Mouse (Mus musculus): ENCODE measurements around the gene Zan. TPM values are rescaled to one million over a fixed set of nuclear protein-coding genes. Genes with fewer than 3 reads are reported as not detected.

The Zan gene
- total and polyA plus RNA-seq, 3 experiments = 0.15 TPM; not detected in 2

DNA sequence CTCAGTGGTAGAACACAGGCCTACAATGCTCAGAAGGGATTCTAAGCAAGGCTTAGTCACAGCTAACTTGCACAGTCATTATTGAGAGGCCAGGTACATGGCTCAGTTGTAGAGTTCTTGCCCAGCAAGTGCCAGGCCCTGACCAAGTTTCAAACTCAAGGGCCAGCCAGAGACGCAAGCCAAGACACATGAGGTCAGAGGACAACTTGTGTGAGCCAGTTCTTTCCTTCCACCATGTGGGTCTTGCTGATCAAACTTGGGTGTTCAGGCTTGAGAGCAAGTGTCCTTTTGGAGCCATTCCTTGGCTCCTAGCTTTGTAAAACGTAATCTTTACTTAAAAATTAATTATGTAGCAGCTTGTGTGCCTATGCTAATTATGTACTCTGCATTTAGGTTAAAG lies 72.8 kb downstream of the Zan start:
- DNase-seq (ENCODE audit: low read depth, low spot score) = no peak
- Histone ChIP-seq H3K27me3 (ENCODE audit: control insufficient read depth in 1 of 2, insufficient read depth in 2 of 2, low read length in 2 of 2) (peaks cover 5 to 7% of the 10 kb centered on the region in 2 experiments; a peak in 3 of 4 replicates), H3K36me3 (ENCODE audit: control insufficient read depth in 1 of 2, insufficient read depth in 2 of 2, low read length in 2 of 2) (no peaks in the 10 kb centered on the region)

DNA sequence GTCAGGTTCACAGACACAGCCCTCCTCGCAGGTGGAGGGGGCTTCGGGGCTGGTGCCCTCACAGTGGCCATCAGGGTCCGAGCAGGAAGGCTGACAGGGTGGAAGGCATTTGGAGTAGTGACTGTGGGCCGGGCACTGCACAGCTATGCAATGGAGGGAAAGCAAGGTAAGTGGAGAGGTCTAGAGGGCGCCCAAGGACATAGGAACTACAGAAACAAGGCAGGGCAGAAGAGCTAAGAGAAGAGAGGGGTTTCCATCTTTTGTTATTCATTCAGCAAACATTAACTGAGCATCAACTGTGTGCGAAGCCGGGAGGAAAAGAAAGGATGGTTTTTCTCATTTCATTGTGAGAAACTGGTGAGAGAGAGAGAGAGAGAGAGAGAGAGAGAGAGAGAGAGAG lies 82.4 kb downstream of the Zan start:
- no peak for DNase-seq (ENCODE audit: low read depth, low spot score)
- TF ChIP-seq JUND (IDR thresholded peaks at IDR 0.05; ENCODE audit: low read depth, low read length) (no peak), MYB (IDR thresholded peaks at IDR 0.05; ENCODE audit: low read depth, low read length) (no peak), POLR2A (IDR thresholded peaks at IDR 0.05; ENCODE audit: control insufficient read depth in 1 of 2, insufficient read depth in 1 of 2, low read depth in 1 of 2, low read length in 2 of 2, poor library complexity in 1 of 2) (no peak), GATA1 (IDR thresholded peaks at IDR 0.05; ENCODE audit: low read depth, low read length) (no peak), RAD21 (IDR thresholded peaks at IDR 0.05; ENCODE audit: low read depth, low read length) (no peak), CHD2 (IDR thresholded peaks at IDR 0.05; ENCODE audit: low read length) (no peak), NRF1 (IDR thresholded peaks at IDR 0.05; ENCODE audit: insufficient read depth, low read depth, low read length, poor library complexity, severe bottlenecking) (no peak), POLR2AphosphoS5 (IDR thresholded peaks at IDR 0.05; ENCODE audit: borderline replicate concordance, low read depth, low read length) (no peak), USF1 (IDR thresholded peaks at IDR 0.05; ENCODE audit: low read depth, low read length) (no peak), EP300 (IDR thresholded peaks at IDR 0.05; ENCODE audit: low read depth in 1 of 2, low read length in 2 of 2) (no peak), MAX (IDR thresholded peaks at IDR 0.05; ENCODE audit: low read length) (no peak), MAZ (IDR thresholded peaks at IDR 0.05; ENCODE audit: low read depth, low read length) (no peak), TCF12 (IDR thresholded peaks at IDR 0.05; ENCODE audit: low read depth, low read length) (no peak), E2F4 (IDR thresholded peaks at IDR 0.05; ENCODE audit: borderline replicate concordance, low read depth, low read length) (no peak), MYC (IDR thresholded peaks at IDR 0.05; ENCODE audit: low read depth, low read length) (no peak), CTCF (IDR thresholded peaks at IDR 0.05 in 2 of 3, conservative IDR thresholded peaks at IDR 0.05 in 1 of 3; ENCODE audit: control insufficient read depth in 1 of 3, insufficient read depth in 1 of 3, low read depth in 2 of 3, low read length in 3 of 3, poor library complexity in 1 of 3, severe bottlenecking in 1 of 3) (no peak), HCFC1 (IDR thresholded peaks at IDR 0.05; ENCODE audit: low read depth, low read length) (no peak)
- Histone ChIP-seq H3K4me1 (ENCODE audit: control insufficient read depth in 1 of 2, insufficient read depth in 2 of 2, low read length in 2 of 2) (no peaks in the 10 kb centered on the region), H3K9me3 (replicated peaks; ENCODE audit: insufficient read depth, low read length) (no peaks in the 10 kb centered on the region), H3K9ac (ENCODE audit: control insufficient read depth, low read depth, low read length, poor library complexity, severe bottlenecking) (no peak overlapping the region), H3K79me2 (ENCODE audit: control insufficient read depth, insufficient read depth, low read length, poor library complexity) (no peaks in the 10 kb centered on the region), H3K27ac (ENCODE audit: control insufficient read depth, low read depth, low read length) (no peak overlapping the region), H3K36me3 (ENCODE audit: control insufficient read depth in 1 of 2, insufficient read depth in 2 of 2, low read length in 2 of 2) (no peaks in the 10 kb centered on the region), H3K4me3 (ENCODE audit: control insufficient read depth in 1 of 2, insufficient read depth in 1 of 2, low read depth in 2 of 2, low read length in 2 of 2) (no peak overlapping the region), H3K27me3 (ENCODE audit: control insufficient read depth in 1 of 2, insufficient read depth in 2 of 2, low read length in 2 of 2) (peaks cover 3 to 11% of the 10 kb centered on the region in 2 experiments; a peak in 3 of 4 replicates)

More for the DNA sequence above, 72.8 kb downstream of the Zan start:
- H3K27ac ChIP-seq (ENCODE audit: control insufficient read depth, low read depth, low read length) = no peak overlapping the region
- H3K9ac ChIP-seq (ENCODE audit: control insufficient read depth, low read depth, low read length, poor library complexity, severe bottlenecking) = no peak overlapping the region
- H3K4me3 ChIP-seq (ENCODE audit: control insufficient read depth in 1 of 2, insufficient read depth in 1 of 2, low read depth in 2 of 2, low read length in 2 of 2) = no peak overlapping the region
- no peaks in the 10 kb centered on the region for H3K4me1 ChIP-seq (ENCODE audit: control insufficient read depth in 1 of 2, insufficient read depth in 2 of 2, low read length in 2 of 2)
- no peaks in the 10 kb centered on the region for H3K9me3 ChIP-seq (replicated peaks; ENCODE audit: insufficient read depth, low read length)
- no peaks in the 10 kb centered on the region for H3K79me2 ChIP-seq (ENCODE audit: control insufficient read depth, insufficient read depth, low read length, poor library complexity)
- no peak for TF ChIP-seq ZNF384 (IDR thresholded peaks at IDR 0.05; ENCODE audit: low read depth, low read length)
- no peak for TF ChIP-seq ZC3H11A (IDR thresholded peaks at IDR 0.05; ENCODE audit: low read depth, low read length)
- TF ChIP-seq TBP (IDR thresholded peaks at IDR 0.05; ENCODE audit: low read depth, low read length) = no peak
- no peak for TF ChIP-seq POLR2A (IDR thresholded peaks at IDR 0.05; ENCODE audit: control insufficient read depth in 1 of 2, insufficient read depth in 1 of 2, low read depth in 1 of 2, low read length in 2 of 2, poor library complexity in 1 of 2)
- no peak for TF ChIP-seq MYC (IDR thresholded peaks at IDR 0.05; ENCODE audit: low read depth, low read length)
- no peak for TF ChIP-seq ELF1 (IDR thresholded peaks at IDR 0.05; ENCODE audit: low read depth, low read length)
- no peak for TF ChIP-seq MEF2A (IDR thresholded peaks at IDR 0.05; ENCODE audit: extremely low read depth, insufficient replicate concordance, low read depth, low read length, poor library complexity, severe bottlenecking)
- TF ChIP-seq NELFE (IDR thresholded peaks at IDR 0.05; ENCODE audit: low read depth, low read length) = no peak
- TF ChIP-seq TCF12 (IDR thresholded peaks at IDR 0.05; ENCODE audit: low read depth, low read length) = no peak
- no peak for TF ChIP-seq CHD2 (IDR thresholded peaks at IDR 0.05; ENCODE audit: low read length)
- no peak for TF ChIP-seq BHLHE40 (IDR thresholded peaks at IDR 0.05; ENCODE audit: borderline replicate concordance, low read depth, low read length)
- TF ChIP-seq NRF1 (IDR thresholded peaks at IDR 0.05; ENCODE audit: insufficient read depth, low read depth, low read length, poor library complexity, severe bottlenecking) = no peak
- TF ChIP-seq MXI1 (IDR thresholded peaks at IDR 0.05; ENCODE audit: low read depth, low read length) = no peak
- TF ChIP-seq GATA1 (IDR thresholded peaks at IDR 0.05; ENCODE audit: low read depth, low read length) = no peak
- TF ChIP-seq CHD1 (IDR thresholded peaks at IDR 0.05; ENCODE audit: low read depth, low read length) = no peak
- TF ChIP-seq RCOR1 (IDR thresholded peaks at IDR 0.05; ENCODE audit: low read depth, low read length) = no peak
- TF ChIP-seq USF1 (IDR thresholded peaks at IDR 0.05; ENCODE audit: low read depth, low read length) = no peak
- no peak for TF ChIP-seq HCFC1 (IDR thresholded peaks at IDR 0.05; ENCODE audit: low read depth, low read length)
- no peak for TF ChIP-seq MYB (IDR thresholded peaks at IDR 0.05; ENCODE audit: low read depth, low read length)
